Mouse (Mus musculus): ENCODE data around the gene Runx2. TPM values are rescaled to one million over a fixed set of nuclear protein-coding genes. Genes with fewer than 3 reads are reported as not detected.
A peak's percentile ranks its signal among the peaks of the same experiment; 100 is the strongest.

Runx2 gene
- polyA plus RNA-seq, 1 experiment from 2014 or later = 10.1 TPM

DNA sequence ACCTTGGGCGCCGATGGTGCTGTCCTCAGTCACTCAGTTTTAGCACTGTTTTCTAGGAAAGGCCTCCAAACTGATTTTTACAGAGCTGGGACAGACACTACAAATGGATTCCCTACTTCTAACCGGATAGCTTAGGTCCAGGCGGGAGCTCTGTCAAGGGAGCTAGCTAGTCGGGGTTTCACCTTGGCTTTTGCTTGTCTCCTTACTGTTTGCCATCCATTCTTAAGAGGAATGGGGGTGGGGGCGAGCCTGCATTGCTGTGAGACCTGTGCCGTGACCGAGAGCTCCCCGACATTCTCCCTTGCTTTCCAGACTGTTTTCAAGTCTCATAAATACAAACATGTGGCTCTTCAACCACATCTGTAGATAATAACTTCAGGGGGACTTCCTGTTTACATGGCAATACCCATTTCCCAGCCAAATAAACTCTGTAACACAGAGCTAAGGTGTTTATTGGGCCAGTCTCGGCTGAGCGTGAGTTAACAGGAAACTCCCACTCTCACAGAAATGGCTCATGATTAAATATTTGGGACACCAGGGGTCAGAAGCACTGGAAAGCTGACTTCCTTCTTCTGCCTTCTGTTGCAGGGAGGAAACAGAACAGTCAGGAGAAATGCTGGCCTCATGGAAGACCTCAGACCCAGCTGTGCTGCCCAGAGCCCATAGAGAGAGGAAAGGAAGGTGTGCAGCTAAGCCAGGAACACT, 213.1 kb downstream of the Runx2 start:
- no peaks in the 10 kb centered on the region; the same call in 1 of the 2 replicates for H3K4me1 ChIP-seq (ENCODE audit: control insufficient read depth, insufficient read depth, low read length)
- H3K4me2 ChIP-seq (ENCODE audit: low read depth, low read length) = no peak overlapping the region
- WGBS = 62% methylated on average over 11 of the region's 11 CpGs
- H3K27ac ChIP-seq (replicated peaks; ENCODE audit: low read depth, low read length) = no peak overlapping the region
- peak; percentile 26 for DNase-seq (ENCODE audit: low spot score)
- no peaks in the 10 kb centered on the region for H3K27me3 ChIP-seq (ENCODE audit: control insufficient read depth, insufficient read depth, low read length)
- no peak overlapping the region for H3K9ac ChIP-seq (replicated peaks; ENCODE audit: low read length)
- no peaks in the 10 kb centered on the region for H3K9me3 ChIP-seq (replicated peaks; ENCODE audit: control insufficient read depth, low read length)
- ATAC-seq (replicated peaks; ENCODE audit: insufficient number of reproducible peaks, low FRiP score, low TSS enrichment, low read depth) = no peak
- H3K36me3 ChIP-seq (replicated peaks; ENCODE audit: control insufficient read depth, insufficient read depth, low read depth, low read length) = no peaks in the 10 kb centered on the region
- no peak overlapping the region for H3K4me3 ChIP-seq (ENCODE audit: low read depth, low read length)

DNA sequence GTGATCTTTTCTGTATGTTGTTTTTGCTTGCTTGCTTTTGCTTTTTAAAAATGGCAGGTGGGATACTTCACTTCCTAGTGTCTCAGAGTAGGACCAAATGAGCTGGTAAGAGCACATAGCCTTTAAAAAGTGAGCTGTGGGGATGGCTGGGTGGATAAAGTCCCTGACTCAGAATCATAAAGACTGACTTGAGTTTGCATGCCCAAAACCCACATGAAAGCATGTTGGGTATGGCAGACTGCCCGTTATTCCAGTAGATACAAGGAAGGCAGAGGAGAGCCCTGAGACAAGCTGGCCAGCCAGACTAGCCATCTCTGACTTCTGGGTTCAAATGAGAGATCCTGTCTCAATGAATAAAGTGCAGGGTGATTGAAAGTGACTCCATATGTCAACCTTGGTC, 214.7 kb downstream of the Runx2 start:
- Histone ChIP-seq H3K27me3 (ENCODE audit: control insufficient read depth, insufficient read depth, low read length) (no peaks in the 10 kb centered on the region), H3K4me3 (ENCODE audit: low read depth, low read length) (no peak overlapping the region), H3K4me1 (ENCODE audit: control insufficient read depth, insufficient read depth, low read length) (no peaks in the 10 kb centered on the region; the same call in 1 of the 2 replicates), H3K36me3 (replicated peaks; ENCODE audit: control insufficient read depth, insufficient read depth, low read depth, low read length) (no peaks in the 10 kb centered on the region), H3K9me3 (replicated peaks; ENCODE audit: control insufficient read depth, low read length) (no peaks in the 10 kb centered on the region), H3K4me2 (ENCODE audit: low read depth, low read length) (no peak overlapping the region), H3K27ac (replicated peaks; ENCODE audit: low read depth, low read length) (no peak overlapping the region), H3K9ac (replicated peaks; ENCODE audit: low read length) (no peak overlapping the region)
- ATAC-seq (replicated peaks; ENCODE audit: insufficient number of reproducible peaks, low FRiP score, low TSS enrichment, low read depth) = no peak
- WGBS = 63% methylated on average over 1 of the region's 1 CpGs
- DNase-seq (ENCODE audit: low spot score) = no peak

DNA sequence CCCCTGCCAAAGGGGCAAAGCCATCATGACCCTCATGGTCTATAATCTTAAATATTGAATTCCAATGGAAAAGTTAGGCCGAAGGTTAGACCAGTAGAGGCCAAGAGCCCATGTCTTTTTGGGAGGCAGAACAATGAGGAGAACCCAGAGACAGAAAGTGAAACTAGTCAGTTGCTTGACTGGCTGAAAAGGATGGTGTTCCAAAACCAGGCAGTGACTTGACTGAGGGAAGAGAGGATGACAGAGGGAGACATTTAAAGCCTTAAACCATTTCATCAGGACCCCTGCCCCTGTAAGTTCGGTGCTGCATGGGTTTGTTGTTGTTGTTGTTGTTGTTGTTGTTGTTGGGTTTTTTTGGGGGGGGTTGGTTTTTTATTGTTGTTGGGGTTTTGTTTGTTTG, 215.5 kb downstream of the Runx2 start:
- no peaks in the 10 kb centered on the region for H3K36me3 ChIP-seq (replicated peaks; ENCODE audit: control insufficient read depth, insufficient read depth, low read depth, low read length)
- no peak overlapping the region for H3K4me2 ChIP-seq (ENCODE audit: low read depth, low read length)
- H3K4me3 ChIP-seq (ENCODE audit: low read depth, low read length) = no peak overlapping the region
- WGBS = 90% methylated on average over 2 of the region's 2 CpGs
- H3K27ac ChIP-seq (replicated peaks; ENCODE audit: low read depth, low read length) = no peak overlapping the region
- no peaks in the 10 kb centered on the region; the same call in 1 of the 2 replicates for H3K4me1 ChIP-seq (ENCODE audit: control insufficient read depth, insufficient read depth, low read length)
- no peaks in the 10 kb centered on the region for H3K27me3 ChIP-seq (ENCODE audit: control insufficient read depth, insufficient read depth, low read length)
- no peaks in the 10 kb centered on the region for H3K9me3 ChIP-seq (replicated peaks; ENCODE audit: control insufficient read depth, low read length)
- H3K9ac ChIP-seq (replicated peaks; ENCODE audit: low read length) = no peak overlapping the region
- ATAC-seq (replicated peaks; ENCODE audit: insufficient number of reproducible peaks, low FRiP score, low TSS enrichment, low read depth) (no peak), DNase-seq (ENCODE audit: low spot score) (no peak)

DNA sequence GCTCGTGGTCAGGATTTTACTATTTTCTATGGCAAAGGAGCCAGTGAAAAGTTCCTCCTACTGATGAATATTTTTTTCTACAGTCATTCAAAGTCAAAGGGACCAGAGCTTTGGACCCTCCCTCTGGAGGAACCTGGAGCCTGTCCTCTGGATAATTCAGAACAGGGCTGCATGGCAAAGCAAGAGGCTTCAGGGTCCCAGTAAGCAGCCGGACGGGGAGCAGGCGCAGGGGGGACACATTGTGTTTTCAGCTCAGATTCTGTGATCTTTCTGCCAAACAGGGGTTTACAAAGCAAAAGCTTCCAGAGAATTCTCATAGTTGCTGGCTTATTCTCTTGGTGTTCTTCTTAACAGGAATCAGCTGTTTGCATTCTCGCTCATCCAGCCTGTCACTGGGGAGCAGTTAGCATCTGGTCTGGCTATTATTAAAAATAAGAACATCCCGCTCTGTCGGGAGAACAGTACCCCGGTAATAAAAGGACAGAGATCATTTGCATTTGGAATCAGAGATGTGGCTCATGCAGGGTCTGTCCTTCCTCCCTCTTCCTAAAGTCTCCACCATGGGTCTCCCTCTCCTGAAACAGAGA, 216.6 kb downstream of the Runx2 start:
- no peak overlapping the region for H3K9ac ChIP-seq (replicated peaks; ENCODE audit: low read length)
- WGBS = 45% methylated on average over 8 of the region's 8 CpGs
- H3K4me1 ChIP-seq (ENCODE audit: control insufficient read depth, insufficient read depth, low read length) = no peaks in the 10 kb centered on the region; the same call in 1 of the 2 replicates
- H3K27ac ChIP-seq (replicated peaks; ENCODE audit: low read depth, low read length) = no peak overlapping the region
- H3K9me3 ChIP-seq (replicated peaks; ENCODE audit: control insufficient read depth, low read length) = no peaks in the 10 kb centered on the region
- DNase-seq (ENCODE audit: low spot score) = peak; percentile 35
- no peaks in the 10 kb centered on the region for H3K27me3 ChIP-seq (ENCODE audit: control insufficient read depth, insufficient read depth, low read length)
- H3K36me3 ChIP-seq (replicated peaks; ENCODE audit: control insufficient read depth, insufficient read depth, low read depth, low read length) = no peaks in the 10 kb centered on the region
- H3K4me2 ChIP-seq (ENCODE audit: low read depth, low read length) = no peak overlapping the region
- ATAC-seq (replicated peaks; ENCODE audit: insufficient number of reproducible peaks, low FRiP score, low TSS enrichment, low read depth) = no peak
- H3K4me3 ChIP-seq (ENCODE audit: low read depth, low read length) = no peak overlapping the region

DNA sequence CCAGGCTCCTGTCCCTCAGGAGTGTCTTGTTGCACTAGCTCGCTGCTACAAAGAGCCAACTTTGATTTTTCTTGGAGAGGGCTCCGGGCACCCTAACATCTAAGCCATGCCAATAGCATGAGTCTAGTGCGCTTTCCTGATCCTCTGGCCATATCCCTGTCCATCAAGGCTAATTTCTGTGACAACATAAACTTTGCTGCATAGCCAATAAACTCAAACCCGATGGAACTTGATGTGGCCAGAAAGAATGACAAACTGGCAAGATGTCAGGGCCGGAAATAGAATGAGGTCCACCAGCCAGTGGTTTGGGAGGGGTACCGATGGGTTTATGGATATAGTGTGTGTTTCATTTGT, 221.9 kb downstream of the Runx2 start:
- WGBS = 92% methylated on average over 6 of the region's 6 CpGs
- Histone ChIP-seq H3K36me3 (replicated peaks; ENCODE audit: control insufficient read depth, insufficient read depth, low read depth, low read length) (no peaks in the 10 kb centered on the region), H3K4me2 (ENCODE audit: low read depth, low read length) (no peak overlapping the region), H3K4me3 (ENCODE audit: low read depth, low read length) (no peak overlapping the region), H3K9ac (replicated peaks; ENCODE audit: low read length) (no peak overlapping the region), H3K9me3 (replicated peaks; ENCODE audit: control insufficient read depth, low read length) (no peaks in the 10 kb centered on the region), H3K27me3 (ENCODE audit: control insufficient read depth, insufficient read depth, low read length) (no peaks in the 10 kb centered on the region), H3K27ac (replicated peaks; ENCODE audit: low read depth, low read length) (no peak overlapping the region), H3K4me1 (ENCODE audit: control insufficient read depth, insufficient read depth, low read length) (no peaks in the 10 kb centered on the region)
- no peak for DNase-seq (ENCODE audit: low spot score)
- no peak for ATAC-seq (replicated peaks; ENCODE audit: insufficient number of reproducible peaks, low FRiP score, low TSS enrichment, low read depth)

DNA sequence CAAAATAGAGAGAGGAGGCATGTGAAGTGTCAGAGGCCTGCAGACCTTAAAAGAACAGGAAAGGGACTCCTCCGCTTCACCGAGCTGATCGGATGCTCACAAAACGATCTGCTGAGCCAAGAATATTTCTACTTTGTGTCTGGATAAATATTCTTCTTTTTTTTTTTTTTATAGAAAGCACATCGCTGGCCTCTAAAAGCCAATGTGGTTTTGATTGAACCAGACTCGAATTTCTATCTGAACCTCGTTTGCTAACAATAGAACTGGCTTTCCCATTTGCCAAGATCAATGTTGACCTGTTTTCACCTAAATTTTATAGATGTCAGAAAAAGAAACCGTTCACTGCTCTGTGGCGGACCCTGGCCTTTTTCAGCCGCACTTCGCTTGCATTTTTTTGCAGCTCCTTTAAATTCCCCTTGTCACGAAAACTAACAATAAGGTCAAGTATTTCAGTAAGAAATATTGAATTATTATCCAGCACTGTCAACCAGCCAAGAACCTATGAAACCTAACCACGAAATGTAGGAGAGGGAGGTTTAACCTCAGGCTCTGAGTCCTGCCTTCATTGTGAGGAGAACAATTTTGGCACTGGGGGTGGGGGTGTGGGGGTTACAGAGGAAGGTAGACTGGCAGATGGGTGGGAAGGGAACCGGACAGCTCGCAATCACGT, 222.4 kb downstream of the Runx2 start:
- H3K4me3 ChIP-seq (ENCODE audit: low read depth, low read length) = no peak overlapping the region
- no peak overlapping the region for H3K27ac ChIP-seq (replicated peaks; ENCODE audit: low read depth, low read length)
- H3K36me3 ChIP-seq (replicated peaks; ENCODE audit: control insufficient read depth, insufficient read depth, low read depth, low read length) = no peaks in the 10 kb centered on the region
- DNase-seq (ENCODE audit: low spot score) (no peak), ATAC-seq (replicated peaks; ENCODE audit: insufficient number of reproducible peaks, low FRiP score, low TSS enrichment, low read depth) (no peak)
- H3K4me2 ChIP-seq (ENCODE audit: low read depth, low read length) = no peak overlapping the region
- H3K27me3 ChIP-seq (ENCODE audit: control insufficient read depth, insufficient read depth, low read length) = no peaks in the 10 kb centered on the region
- no peak overlapping the region for H3K9ac ChIP-seq (replicated peaks; ENCODE audit: low read length)
- H3K9me3 ChIP-seq (replicated peaks; ENCODE audit: control insufficient read depth, low read length) = no peaks in the 10 kb centered on the region
- no peaks in the 10 kb centered on the region for H3K4me1 ChIP-seq (ENCODE audit: control insufficient read depth, insufficient read depth, low read length)
- 71% methylated on average over 16 of the region's 16 CpGs for WGBS

DNA sequence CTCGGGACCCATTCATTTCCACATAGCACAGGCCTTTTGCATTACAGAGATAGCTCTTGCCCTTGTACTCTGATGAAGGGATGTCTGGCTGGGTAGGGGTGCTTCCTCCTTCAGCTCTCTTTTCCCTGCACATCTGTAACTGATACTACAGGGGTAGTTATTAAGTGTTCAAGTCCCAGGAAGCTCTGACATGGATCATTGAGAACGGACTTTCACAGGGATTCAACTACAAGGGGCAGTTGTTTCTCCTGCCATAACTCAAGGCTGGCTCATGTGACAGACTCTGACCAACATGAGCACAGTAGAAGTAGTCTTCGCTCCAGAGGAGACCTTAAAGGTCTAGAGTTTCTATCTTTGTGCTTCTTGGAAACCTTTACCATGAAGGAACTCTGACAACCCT, 226.1 kb downstream of the Runx2 start:
- no peak for DNase-seq (ENCODE audit: low spot score)
- WGBS = 49% methylated on average over 3 of the region's 3 CpGs

DNA sequence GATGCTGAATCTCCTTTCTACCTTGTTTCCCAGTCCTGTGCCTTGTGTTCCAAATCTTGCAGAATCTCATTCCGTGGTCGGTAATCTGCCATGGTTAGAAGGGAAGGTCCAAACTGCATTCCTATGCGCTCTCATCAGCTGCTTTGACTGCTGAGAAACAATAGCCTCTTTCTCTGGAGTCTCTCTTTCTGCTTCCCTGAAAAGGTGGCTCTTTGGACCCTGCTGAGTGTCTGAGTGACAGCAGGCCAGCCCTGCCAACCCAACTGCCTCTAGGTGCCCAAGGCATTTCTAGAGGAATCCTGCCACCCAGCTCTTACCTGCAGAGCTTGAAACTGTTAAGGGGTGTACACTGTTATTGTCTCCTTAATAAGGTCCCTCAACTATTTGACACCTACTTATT, 226.6 kb downstream of the Runx2 start:
- DNase-seq (ENCODE audit: low spot score) (no peak), ATAC-seq (replicated peaks; ENCODE audit: insufficient number of reproducible peaks, low FRiP score, low TSS enrichment, low read depth) (no peak)
- Histone ChIP-seq H3K27me3 (ENCODE audit: control insufficient read depth, insufficient read depth, low read length) (no peaks in the 10 kb centered on the region), H3K27ac (replicated peaks; ENCODE audit: low read depth, low read length) (no peak overlapping the region), H3K9ac (replicated peaks; ENCODE audit: low read length) (no peak overlapping the region), H3K36me3 (replicated peaks; ENCODE audit: control insufficient read depth, insufficient read depth, low read depth, low read length) (no peaks in the 10 kb centered on the region), H3K4me1 (ENCODE audit: control insufficient read depth, insufficient read depth, low read length) (no peaks in the 10 kb centered on the region), H3K9me3 (replicated peaks; ENCODE audit: control insufficient read depth, low read length) (no peaks in the 10 kb centered on the region), H3K4me2 (ENCODE audit: low read depth, low read length) (no peak overlapping the region), H3K4me3 (ENCODE audit: low read depth, low read length) (no peak overlapping the region)
- WGBS = 15% methylated on average over 3 of the region's 3 CpGs

More for the DNA sequence above, 226.1 kb downstream of the Runx2 start:
- H3K4me3 ChIP-seq (ENCODE audit: low read depth, low read length) = no peak overlapping the region
- no peaks in the 10 kb centered on the region for H3K36me3 ChIP-seq (replicated peaks; ENCODE audit: control insufficient read depth, insufficient read depth, low read depth, low read length)
- no peak overlapping the region for H3K9ac ChIP-seq (replicated peaks; ENCODE audit: low read length)
- no peak for ATAC-seq (replicated peaks; ENCODE audit: insufficient number of reproducible peaks, low FRiP score, low TSS enrichment, low read depth)
- H3K9me3 ChIP-seq (replicated peaks; ENCODE audit: control insufficient read depth, low read length) = no peaks in the 10 kb centered on the region
- H3K27me3 ChIP-seq (ENCODE audit: control insufficient read depth, insufficient read depth, low read length) = no peaks in the 10 kb centered on the region
- no peak overlapping the region for H3K27ac ChIP-seq (replicated peaks; ENCODE audit: low read depth, low read length)
- H3K4me2 ChIP-seq (ENCODE audit: low read depth, low read length) = no peak overlapping the region
- no peaks in the 10 kb centered on the region for H3K4me1 ChIP-seq (ENCODE audit: control insufficient read depth, insufficient read depth, low read length)
